ENCODE assay signal across 25 mouse cellular contexts in genomic region chr5:149499936-149500335, GRCm38 (mm10). TPM values are rescaled to one million over a fixed set of nuclear protein-coding genes. Genes with fewer than 3 reads are reported as not detected.
DNase-seq lines count a peak whose midpoint lies in the region; ATAC-seq and TF ChIP-seq lines count a peak whose summit lies in the region.
"Had no signal": no experiment of that assay in that cellular context is flagged by ENCODE, and none has a peak within 500 bp of the region (broad histone marks: within the 10 kb centered on the region; RNA-seq: fewer than 3 reads in every experiment).

No protein-coding gene starts in this region.

- no peak for DNase-seq in embryonic facial prominence, embryonic 11.5 days (ENCODE audit: low spot score)
- no peak for DNase-seq in embryonic facial prominence, embryonic 10.5 days (ENCODE audit: low spot score)
- no peak for DNase-seq in hindbrain, embryonic 10.5 days (ENCODE audit: low spot score)
- DNase-seq in hindbrain, embryonic 11.5 days (ENCODE audit: low spot score) = no peak
- peak; percentile 4 for DNase-seq in lung, postnatal 0 days (ENCODE audit: low spot score)
- no peak for DNase-seq in lung, postnatal 10 days
- DNase-seq in yolk sac, embryonic 10.5 days (ENCODE audit: low spot score) = peak; percentile 13
- DNase-seq in cerebellum, postnatal 25 days = no peak
- DNase-seq: adrenal gland, adult 8-10 months; adrenal gland, postnatal 25 days; B cell, adult 2 months; cerebellum, adult 11 months; cerebellum, adult 18-20 months; cerebellum, adult 8-10 months; cerebellum, adult 9-11 months; cerebellum, postnatal 14 days; forebrain, postnatal 0 days had no signal

- no peaks in the 10 kb centered on the region for H3K36me3 ChIP-seq in embryonic facial prominence, embryonic 11.5 days (replicated peaks; ENCODE audit: control insufficient read depth, insufficient read depth, low read depth, low read length)
- H3K36me3 ChIP-seq in embryonic facial prominence, embryonic 10.5 days (replicated peaks) = no peaks in the 10 kb centered on the region
- H3K36me3 ChIP-seq in hindbrain, embryonic 10.5 days = no peaks in the 10 kb centered on the region
- no peaks in the 10 kb centered on the region for H3K36me3 ChIP-seq in hindbrain, embryonic 11.5 days (ENCODE audit: control insufficient read depth, insufficient read depth, low read length)
- no peaks in the 10 kb centered on the region for H3K36me3 ChIP-seq in lung, postnatal 0 days (ENCODE audit: insufficient read depth, low read length)
- H3K36me3 ChIP-seq: embryonic facial prominence, embryonic 12.5 days; forebrain, embryonic 12.5 days; G1E had no signal

- H3K4me3 ChIP-seq in embryonic facial prominence, embryonic 11.5 days (ENCODE audit: low read depth, low read length) = no peak overlapping the region
- no peak overlapping the region for H3K4me3 ChIP-seq in embryonic facial prominence, embryonic 10.5 days
- no peak overlapping the region for H3K4me3 ChIP-seq in hindbrain, embryonic 10.5 days
- no peak overlapping the region for H3K4me3 ChIP-seq in hindbrain, embryonic 11.5 days (ENCODE audit: low read depth, low read length)
- no peak overlapping the region for H3K4me3 ChIP-seq in lung, postnatal 0 days (ENCODE audit: low read depth, low read length)
- H3K4me3 ChIP-seq: embryonic facial prominence, embryonic 12.5 days; forebrain, embryonic 12.5 days had no signal

- no peak overlapping the region for H3K27ac ChIP-seq in embryonic facial prominence, embryonic 11.5 days (replicated peaks; ENCODE audit: low read depth, low read length)
- no peak overlapping the region for H3K27ac ChIP-seq in embryonic facial prominence, embryonic 10.5 days (replicated peaks)
- peak overlapping the region; percentile 8; the same call in 1 of the 2 replicates for H3K27ac ChIP-seq in hindbrain, embryonic 10.5 days
- H3K27ac ChIP-seq in hindbrain, embryonic 11.5 days (ENCODE audit: low read depth, low read length) = no peak overlapping the region
- H3K27ac ChIP-seq in lung, postnatal 0 days (ENCODE audit: low read length) = no peak overlapping the region
- H3K27ac ChIP-seq: embryonic facial prominence, embryonic 12.5 days; forebrain, embryonic 12.5 days had no signal

- H3K4me2 ChIP-seq in embryonic facial prominence, embryonic 11.5 days (ENCODE audit: low read depth, low read length) = no peak overlapping the region
- no peak overlapping the region for H3K4me2 ChIP-seq in hindbrain, embryonic 11.5 days (replicated peaks; ENCODE audit: low read depth, low read length)
- H3K4me2 ChIP-seq in lung, postnatal 0 days (replicated peaks; ENCODE audit: low read depth, low read length) = no peak overlapping the region
- H3K4me2 ChIP-seq: embryonic facial prominence, embryonic 12.5 days; forebrain, embryonic 12.5 days had no signal

- no peaks in the 10 kb centered on the region for H3K4me1 ChIP-seq in embryonic facial prominence, embryonic 11.5 days (ENCODE audit: control insufficient read depth, insufficient read depth, low read length)
- peaks cover 23% of the 10 kb centered on the region for H3K4me1 ChIP-seq in embryonic facial prominence, embryonic 10.5 days
- H3K4me1 ChIP-seq in hindbrain, embryonic 10.5 days (replicated peaks) = peaks cover 49% of the 10 kb centered on the region
- peaks cover 9% of the 10 kb centered on the region; the same call in 1 of the 2 replicates for H3K4me1 ChIP-seq in hindbrain, embryonic 11.5 days (replicated peaks; ENCODE audit: control insufficient read depth, insufficient read depth, low read length)
- H3K4me1 ChIP-seq in lung, postnatal 0 days (ENCODE audit: insufficient read depth, low read depth, low read length) = no peaks in the 10 kb centered on the region

- H3K27me3 ChIP-seq in embryonic facial prominence, embryonic 11.5 days (ENCODE audit: control insufficient read depth, insufficient read depth, low read length) = no peaks in the 10 kb centered on the region
- H3K27me3 ChIP-seq in embryonic facial prominence, embryonic 10.5 days (replicated peaks; ENCODE audit: low read depth, poor library complexity, severe bottlenecking) = peaks cover 13% of the 10 kb centered on the region; the same call in 1 of the 2 replicates
- H3K27me3 ChIP-seq in hindbrain, embryonic 10.5 days (ENCODE audit: insufficient read depth, poor library complexity, severe bottlenecking) = peaks cover 16% of the 10 kb centered on the region
- H3K27me3 ChIP-seq in hindbrain, embryonic 11.5 days (ENCODE audit: control insufficient read depth, insufficient read depth, low read length) = no peaks in the 10 kb centered on the region
- no peaks in the 10 kb centered on the region for H3K27me3 ChIP-seq in lung, postnatal 0 days (replicated peaks; ENCODE audit: insufficient read depth, low read length)
- H3K27me3 ChIP-seq: CH12.LX, Patski had no signal

- no peaks in the 10 kb centered on the region for H3K9me3 ChIP-seq in embryonic facial prominence, embryonic 11.5 days (replicated peaks; ENCODE audit: control insufficient read depth, low read length)
- H3K9me3 ChIP-seq in embryonic facial prominence, embryonic 10.5 days = no peaks in the 10 kb centered on the region
- no peaks in the 10 kb centered on the region for H3K9me3 ChIP-seq in hindbrain, embryonic 10.5 days
- no peaks in the 10 kb centered on the region for H3K9me3 ChIP-seq in hindbrain, embryonic 11.5 days (ENCODE audit: control insufficient read depth, low read length)
- H3K9me3 ChIP-seq in lung, postnatal 0 days (ENCODE audit: low read length) = no peaks in the 10 kb centered on the region
- H3K9me3 ChIP-seq: embryonic facial prominence, embryonic 12.5 days; forebrain, embryonic 12.5 days had no signal

- no peak for TF ChIP-seq CTCF in lung, postnatal 0 days (IDR thresholded peaks at IDR 0.05)

- TF ChIP-seq EP300 in lung, postnatal 0 days (IDR thresholded peaks at IDR 0.05) = no peak

- ATAC-seq in embryonic facial prominence, embryonic 11.5 days (replicated peaks; ENCODE audit: insufficient number of reproducible peaks, low FRiP score, low TSS enrichment, low read depth) = 0 out of 2 replicates have a peak, but pooled peaks have one; percentile 57
- ATAC-seq in hindbrain, embryonic 11.5 days (ENCODE audit: low FRiP score) = no peak
- ATAC-seq in lung, postnatal 0 days = no peak
- ATAC-seq: activated CD4-positive, CD25-positive, alpha-beta regulatory T cell, adult 4 months; CD4-positive, CD25-positive, alpha-beta regulatory T cell, adult 4 months; forebrain, embryonic 14.5 days; forebrain, postnatal 0 days; Patski had no signal

- no peak overlapping the region for H3K9ac ChIP-seq in embryonic facial prominence, embryonic 11.5 days (replicated peaks; ENCODE audit: low read length)
- no peak overlapping the region for H3K9ac ChIP-seq in hindbrain, embryonic 11.5 days (ENCODE audit: low read depth, low read length)
- no peak overlapping the region for H3K9ac ChIP-seq in lung, postnatal 0 days (replicated peaks; ENCODE audit: low read depth)
- H3K9ac ChIP-seq: embryonic facial prominence, embryonic 12.5 days; forebrain, embryonic 12.5 days; forebrain, postnatal 0 days had no signal

- WGBS in embryonic facial prominence, embryonic 11.5 days = 49% methylated on average over 4 of the region's 4 CpGs
- WGBS in embryonic facial prominence, embryonic 10.5 days = 50% methylated on average over 4 of the region's 4 CpGs
- WGBS in hindbrain, embryonic 10.5 days = 57% methylated on average over 4 of the region's 4 CpGs
- 46% methylated on average over 4 of the region's 4 CpGs for WGBS in hindbrain, embryonic 11.5 days
- 41% methylated on average over 4 of the region's 4 CpGs for WGBS in lung, postnatal 0 days

RNA-seq across cellular contexts. Expression of gene Wdr95, which starts 28.5 kb away (rescaled TPM):
- 0.18 TPM in 1 of 2 replicates, not detected in the other for polyA plus RNA-seq in embryonic facial prominence, embryonic 11.5 days (2014; fragmentation: Nextera tagmentation; extraction: Ambion mirVana)
- polyA plus RNA-seq in embryonic facial prominence, embryonic 10.5 days (2016; fragmentation: Nextera tagmentation; extraction: Ambion mirVana) = not detected in 2 replicates
- polyA plus RNA-seq in hindbrain, embryonic 10.5 days (2016; fragmentation: Nextera tagmentation; extraction: Ambion mirVana) = 0.08 TPM in 1 of 2 replicates, not detected in the other
- not detected in 2 replicates for polyA plus RNA-seq in hindbrain, embryonic 11.5 days (2014; fragmentation: Nextera tagmentation; extraction: Ambion mirVana)
- 0.29 and 0.36 TPM in 2 replicates for polyA plus RNA-seq in lung, postnatal 0 days (2015; fragmentation: Nextera tagmentation; extraction: Ambion mirVana)
- polyA plus RNA-seq: activated CD4-positive, CD25-positive, alpha-beta regulatory T cell, adult 4 months; CD4-positive, CD25-positive, alpha-beta regulatory T cell, adult 4 months; G1E had no signal

Comparison
In these comparisons a context has a peak if more than half of its experiments do, and no peak if none do; other contexts are left out.
1. DNase-seq: peak in lung, postnatal 0 days (single experiment) and yolk sac, embryonic 10.5 days (single experiment); none in embryonic facial prominence, embryonic 11.5 days (single experiment), embryonic facial prominence, embryonic 10.5 days (single experiment), hindbrain, embryonic 10.5 days (single experiment), hindbrain, embryonic 11.5 days (single experiment), lung, postnatal 10 days (single experiment) and cerebellum, postnatal 25 days (0 of 2).